Mouse (Mus musculus) hindlimb bud, embryonic 11.5 days (tissue): ENCODE measurements around the gene AI854703.

Experiments used
- DNase-seq: peaks from one replicate; pipeline ENCODE4 v3.0.0-alpha.2; 2012; ENCODE audit warnings: low read depth, low spot score; ENCODE audit errors: extremely low spot score

Gene AI854703

GRCm38 (mm10) chr6:48648779-48649178, 22.2 kb downstream of the AI854703 start:
- no peak for DNase-seq

DNA sequence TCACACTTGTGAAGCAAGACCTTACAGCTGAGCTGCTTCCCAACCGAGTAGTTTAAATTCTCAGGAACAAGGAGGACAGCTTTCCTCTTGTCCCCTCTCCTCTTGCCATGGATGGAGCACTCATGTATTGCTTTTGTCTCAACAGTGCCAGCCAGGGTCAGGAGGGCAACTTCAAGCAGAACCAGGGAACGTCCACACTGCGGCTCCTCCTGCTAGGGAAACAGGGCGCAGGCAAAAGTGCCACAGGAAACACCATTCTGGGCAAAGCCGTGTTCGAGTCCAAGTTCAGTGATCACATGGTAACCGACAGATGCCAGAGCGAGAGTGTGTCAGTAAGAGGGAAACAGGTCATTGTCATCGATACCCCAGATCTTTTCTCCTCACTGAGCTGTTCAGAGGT, 23.5 kb downstream of the AI854703 start:
- DNase-seq, result no peak

DNA sequence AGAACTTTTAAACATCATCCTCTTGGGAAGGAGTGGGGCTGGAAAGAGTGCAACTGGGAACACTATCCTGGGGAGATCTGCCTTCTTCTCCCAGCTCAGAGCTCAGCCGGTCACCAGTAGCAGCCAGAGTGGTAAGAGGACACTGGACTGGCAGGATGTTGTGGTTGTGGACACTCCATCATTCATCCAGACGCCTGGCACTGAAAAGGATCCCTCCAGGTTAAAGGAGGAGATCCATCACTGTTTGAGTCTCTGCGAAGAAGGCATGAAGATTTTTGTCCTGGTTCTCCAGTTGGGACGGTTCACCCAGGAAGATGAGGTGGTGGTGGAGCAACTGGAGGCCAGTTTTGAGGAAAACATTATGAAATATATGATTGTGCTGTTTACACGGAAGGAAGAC, 32.2 kb downstream of the AI854703 start:
- no peak for DNase-seq

DNA sequence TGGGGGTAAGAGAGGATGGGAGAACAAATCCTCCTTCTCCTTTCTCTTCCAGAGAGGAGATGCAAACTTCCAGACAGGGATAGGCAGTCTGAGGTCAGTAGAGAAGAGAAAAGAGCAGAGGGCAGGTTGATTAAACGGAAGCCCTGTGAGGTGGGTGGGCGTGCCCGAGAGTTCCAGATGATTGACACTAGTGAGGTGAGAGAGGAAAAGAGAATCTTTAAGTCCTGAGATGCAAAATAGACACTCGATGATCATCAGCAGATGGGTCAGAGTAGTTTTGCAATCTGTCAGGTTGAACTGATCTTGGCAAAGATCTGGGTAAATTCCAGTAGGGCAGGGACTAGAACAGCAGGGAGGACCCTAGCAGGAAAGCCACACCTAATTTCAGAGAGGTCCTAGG, 38.2 kb downstream of the AI854703 start:
- no peak for DNase-seq

DNA sequence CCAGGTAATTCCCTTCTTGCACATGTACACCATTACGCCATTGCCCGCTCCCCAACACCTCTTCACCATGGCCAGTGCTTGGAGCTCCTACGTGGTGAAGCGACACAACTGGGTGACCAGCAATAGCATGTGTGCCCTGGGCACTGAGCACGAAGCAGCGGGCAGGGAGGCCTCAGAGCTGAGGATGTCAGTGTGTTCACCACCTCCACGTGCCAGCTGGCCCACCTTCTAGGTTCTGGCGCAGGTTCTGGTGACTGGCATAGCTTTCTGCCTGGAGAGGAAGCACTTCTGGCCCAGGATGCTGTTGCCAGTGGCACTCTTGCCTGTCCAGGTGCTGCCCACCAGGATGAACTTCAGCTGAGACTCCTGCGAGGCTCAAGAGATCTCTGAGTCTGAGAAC, 38.9 kb downstream of the AI854703 start:
- no peak for DNase-seq

DNA sequence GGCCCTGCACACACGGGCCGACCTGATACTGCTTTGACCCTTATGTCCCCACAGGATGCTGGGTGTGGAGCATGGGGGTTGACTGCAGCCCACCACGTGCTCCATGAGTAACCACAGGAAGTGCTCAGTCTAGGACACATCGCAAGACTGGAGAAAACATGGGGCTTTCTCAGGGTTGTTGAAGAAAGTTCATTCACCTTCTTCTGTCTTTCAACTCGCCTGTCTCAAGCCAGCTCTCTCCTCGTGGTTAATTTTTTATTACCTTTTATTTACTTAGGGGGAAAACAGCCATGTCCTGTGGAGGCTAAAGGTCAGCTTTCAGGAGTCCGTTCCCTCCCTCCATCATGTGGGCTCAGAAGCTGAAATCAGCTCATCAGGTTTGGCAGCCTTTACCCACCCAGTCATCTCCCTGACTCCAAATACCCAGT, 39.6 kb downstream of the AI854703 start:
- DNase-seq, result no peak

- DNase-seq, result no peak
Measured at GRCm38 (mm10) chr6:48668022-48668421, 41.5 kb downstream of the AI854703 start.

- no peak for DNase-seq
Measured at GRCm38 (mm10) chr6:48669446-48669969, 42.9 kb downstream of the AI854703 start.

- DNase-seq, result no peak
Measured at GRCm38 (mm10) chr6:48674291-48675058, 47.9 kb downstream of the AI854703 start.

DNA sequence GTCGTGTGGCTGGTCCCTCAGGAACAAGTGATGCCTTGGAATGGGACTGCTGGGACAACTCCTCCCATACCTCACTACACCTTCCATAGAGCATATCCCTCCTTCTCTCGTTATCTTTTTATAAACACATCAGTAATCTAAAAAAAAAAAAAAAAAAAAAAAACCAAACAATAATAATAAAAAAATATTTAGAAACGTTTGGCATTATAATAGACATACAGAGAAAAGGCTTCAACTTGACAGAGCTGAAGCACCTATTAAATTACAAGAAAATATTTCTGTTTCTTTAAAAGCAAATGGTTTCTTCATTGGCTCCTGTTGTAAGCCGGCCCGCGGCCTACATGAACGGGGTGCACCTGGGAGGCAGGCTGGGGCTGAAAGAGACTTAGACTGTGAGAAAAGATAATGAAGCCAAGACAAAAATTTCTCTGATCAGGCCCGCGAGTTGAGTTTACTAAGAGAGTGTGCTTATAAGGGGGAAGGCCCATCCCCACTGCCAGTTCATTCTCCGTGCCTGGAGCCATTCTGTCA, 48.9 kb downstream of the AI854703 start:
- DNase-seq, result no peak

- no peak for DNase-seq
Measured at GRCm38 (mm10) chr6:48675931-48676859, 49.6 kb downstream of the AI854703 start, which contains the start of gene Gimap9. Gene Gimap9, plus strand, starts transcription at chr6:48676129.

DNA sequence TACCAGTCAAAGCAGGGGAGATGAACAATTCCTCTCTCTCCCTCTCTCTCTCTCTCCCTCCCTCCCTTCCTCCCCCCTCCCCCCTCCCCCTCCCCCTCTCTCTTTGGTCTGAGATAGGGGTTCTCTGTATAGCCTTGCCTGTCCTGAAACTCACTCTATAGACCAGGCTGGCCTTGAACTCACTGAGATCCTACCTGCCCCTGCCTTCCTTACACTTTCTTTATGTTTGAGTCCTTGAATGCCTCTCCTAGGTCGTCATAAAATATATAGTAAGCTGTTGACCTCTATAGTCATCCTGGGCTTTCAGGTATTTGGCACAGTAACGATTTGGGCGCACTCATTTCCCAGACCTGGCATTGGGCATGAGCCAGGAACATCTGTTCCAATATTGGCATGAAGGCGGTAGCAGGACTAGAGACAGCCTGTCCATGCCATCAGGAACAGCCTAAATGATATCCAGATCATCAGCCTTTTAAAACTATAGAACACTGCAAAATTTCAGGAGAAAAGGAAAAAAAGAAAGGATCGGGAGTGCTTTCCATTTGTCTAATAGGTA, 50.4 kb downstream of the AI854703 start:
- DNase-seq, result no peak

GRCm38 (mm10) chr6:48677492-48678345, 51.2 kb downstream of the AI854703 start:
- DNase-seq, result no peak

DNA sequence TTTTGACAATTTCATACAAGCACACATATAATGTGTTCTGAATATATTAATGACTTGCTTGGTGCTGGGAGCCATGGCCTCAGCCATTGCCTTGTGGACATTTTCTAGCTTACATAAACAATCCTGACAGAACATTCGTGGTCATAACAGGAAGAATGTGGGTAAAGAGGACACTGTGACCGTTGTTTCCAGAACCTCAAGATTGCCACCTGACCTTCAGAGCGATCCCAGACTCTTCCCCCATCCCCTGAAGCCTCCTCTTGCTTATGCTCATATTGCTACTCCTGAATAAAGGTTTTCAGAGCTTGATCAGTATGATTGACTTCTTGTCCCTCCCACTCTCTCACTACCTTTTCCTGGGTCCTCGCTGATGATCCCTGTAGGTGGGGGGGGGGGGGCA, 51.8 kb downstream of the AI854703 start:
- DNase-seq, result no peak

GRCm38 (mm10) chr6:48679701-48680100, 53.1 kb downstream of the AI854703 start:
- no peak for DNase-seq

GRCm38 (mm10) chr6:48680421-48680820, 53.9 kb downstream of the AI854703 start:
- DNase-seq, result no peak

DNA sequence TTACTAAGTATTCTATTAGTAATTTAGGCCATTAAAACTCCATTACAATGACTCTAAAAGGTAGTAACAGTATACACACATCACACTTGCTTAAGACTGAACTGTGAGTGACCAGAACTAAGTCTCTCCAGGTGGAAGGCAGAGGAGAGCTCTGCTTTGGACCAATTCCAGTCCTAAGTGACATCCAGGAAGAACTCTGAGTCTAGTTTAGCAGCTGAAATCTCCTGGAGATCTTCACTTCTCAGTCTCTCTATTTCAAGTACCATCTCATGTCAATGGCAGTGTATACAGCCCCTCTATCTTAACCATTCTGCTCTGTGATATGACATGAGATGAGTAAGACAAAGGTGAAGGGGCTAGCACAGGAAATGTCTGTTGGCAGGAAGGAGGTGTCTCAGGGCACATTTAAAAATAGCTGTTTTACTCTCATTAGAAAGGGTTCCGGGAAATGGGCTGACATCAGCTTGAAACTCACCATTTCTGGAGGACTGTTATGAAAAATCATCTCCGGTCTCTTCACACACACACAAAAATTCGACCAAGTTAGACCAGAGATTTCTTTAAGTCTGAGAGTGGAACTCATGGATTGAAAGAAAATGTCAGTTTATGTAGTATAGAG, 55.0 kb downstream of the AI854703 start:
- DNase-seq, result no peak

DNA sequence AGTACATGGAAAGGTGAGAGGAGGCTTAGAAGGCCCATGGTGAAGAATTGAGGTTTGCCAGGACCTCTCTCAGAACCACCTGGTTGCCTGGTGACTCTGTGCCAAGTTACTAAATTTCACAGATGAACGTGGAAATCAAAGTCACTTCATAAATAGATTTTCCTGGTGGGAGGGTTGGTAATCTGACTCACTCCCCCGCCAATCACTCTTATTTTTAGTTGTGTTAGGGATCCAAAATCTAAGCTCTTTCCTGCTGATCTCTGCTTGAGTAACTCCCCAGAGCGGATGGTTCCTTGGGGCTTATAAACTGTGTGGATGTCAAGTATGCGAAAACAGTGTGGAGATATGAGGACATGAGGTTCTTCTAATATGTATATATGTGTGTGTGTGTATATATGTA, 55.7 kb downstream of the AI854703 start:
- no peak for DNase-seq
